Mouse (Mus musculus) spleen, postnatal 14 days (tissue): ENCODE results near the gene Snx3.

ENCODE experiments used
- DNase-seq, 2 experiments: peaks; one replicate each; pipeline ENCODE4 v3.0.0; 2021 to 2022; ENCODE audit warnings: low spot score in 2 of 2

Gene Snx3

DNA sequence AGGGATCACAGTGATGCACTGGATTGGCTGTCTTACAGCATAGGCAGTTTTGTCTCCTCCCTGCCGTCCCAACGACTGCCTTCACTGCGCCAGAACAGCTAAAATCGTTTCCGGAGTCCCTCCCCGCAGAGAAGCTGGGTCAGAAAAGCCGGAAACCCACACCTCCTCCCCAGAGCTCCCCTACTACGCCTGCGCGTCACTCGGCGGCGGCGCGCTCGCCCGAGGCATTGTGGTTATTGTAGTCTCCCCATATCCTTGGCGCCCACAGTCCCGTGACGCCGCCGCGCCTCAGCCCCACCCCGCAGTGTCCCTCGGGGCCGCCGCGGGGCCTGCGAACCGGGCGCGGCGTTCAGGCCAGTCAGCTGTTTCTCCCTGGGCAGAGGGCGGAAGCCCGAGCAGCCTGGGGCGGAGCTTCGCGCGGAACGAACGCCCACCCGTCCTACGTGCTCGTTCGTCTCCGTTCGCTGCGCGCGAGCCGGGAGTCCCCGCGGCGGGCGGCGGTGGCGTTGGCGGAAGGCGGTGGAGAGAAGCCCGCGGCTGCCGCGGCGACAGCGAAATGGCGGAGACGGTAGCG, at the start of gene Snx3:
Gene Snx3, plus strand, starts transcription at position 256 of the 574 bp plus-strand sequence.
- peak; percentile 93 to 95 for DNase-seq

DNA sequence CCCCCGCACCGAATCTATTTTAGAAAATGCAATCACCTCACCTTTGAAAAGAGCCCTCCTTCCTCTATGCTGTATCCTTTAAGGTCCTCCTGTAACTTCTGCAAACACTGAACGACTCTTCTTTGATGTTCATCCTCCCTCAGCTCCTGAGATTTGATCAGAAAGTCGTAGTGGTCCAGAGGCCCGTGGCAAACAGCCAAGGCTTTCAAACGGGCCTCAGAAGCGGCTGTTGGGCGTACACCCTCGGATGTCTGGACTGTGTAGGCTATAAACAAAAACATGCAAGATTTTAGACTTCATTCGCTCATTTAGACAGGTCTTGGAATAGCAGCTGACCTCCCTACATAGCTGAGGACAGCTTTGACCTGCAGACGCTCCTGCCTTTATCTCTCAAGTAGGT, 47.6 kb upstream of the Snx3 start:
- DNase-seq: no peak

DNA sequence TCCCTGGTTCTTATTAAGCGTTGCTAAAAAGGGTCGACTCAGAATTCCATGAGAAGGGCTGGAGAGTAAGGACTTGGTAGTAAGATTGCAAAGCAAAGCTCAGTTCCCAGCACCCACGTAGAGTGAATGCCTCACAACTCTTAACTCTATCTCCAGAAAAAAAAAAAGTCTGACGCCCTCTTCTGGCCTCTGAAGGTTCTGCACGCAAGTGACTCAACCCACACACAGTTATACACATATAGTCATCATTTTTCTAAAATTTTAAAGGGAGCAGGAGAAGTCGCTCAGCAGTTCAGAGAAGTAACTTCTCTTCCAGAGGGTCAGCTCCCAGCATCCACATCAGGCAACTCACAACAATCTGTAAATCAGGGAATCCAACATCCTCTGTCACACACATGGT, 47.1 kb upstream of the Snx3 start:
- no peak for DNase-seq

DNA sequence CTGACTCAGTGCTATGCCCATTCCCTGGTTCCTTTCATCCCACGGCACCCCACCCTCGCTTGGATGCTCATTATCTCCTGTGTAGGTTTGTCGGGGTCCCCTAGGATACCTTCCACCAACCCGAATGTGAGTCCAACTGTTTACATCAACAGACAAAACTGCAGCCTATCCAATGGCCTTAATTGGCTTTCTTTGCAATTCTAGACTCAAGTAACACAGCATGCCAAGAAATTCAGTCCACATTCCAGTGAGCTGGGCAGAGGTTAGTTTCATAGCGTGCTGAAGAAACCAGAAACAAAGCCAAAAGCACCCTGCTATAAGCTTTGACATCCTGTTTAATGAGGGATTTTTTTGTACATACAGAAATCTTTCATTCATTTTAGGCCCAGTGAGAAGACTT, 45.8 kb upstream of the Snx3 start:
- no peak for DNase-seq

DNA sequence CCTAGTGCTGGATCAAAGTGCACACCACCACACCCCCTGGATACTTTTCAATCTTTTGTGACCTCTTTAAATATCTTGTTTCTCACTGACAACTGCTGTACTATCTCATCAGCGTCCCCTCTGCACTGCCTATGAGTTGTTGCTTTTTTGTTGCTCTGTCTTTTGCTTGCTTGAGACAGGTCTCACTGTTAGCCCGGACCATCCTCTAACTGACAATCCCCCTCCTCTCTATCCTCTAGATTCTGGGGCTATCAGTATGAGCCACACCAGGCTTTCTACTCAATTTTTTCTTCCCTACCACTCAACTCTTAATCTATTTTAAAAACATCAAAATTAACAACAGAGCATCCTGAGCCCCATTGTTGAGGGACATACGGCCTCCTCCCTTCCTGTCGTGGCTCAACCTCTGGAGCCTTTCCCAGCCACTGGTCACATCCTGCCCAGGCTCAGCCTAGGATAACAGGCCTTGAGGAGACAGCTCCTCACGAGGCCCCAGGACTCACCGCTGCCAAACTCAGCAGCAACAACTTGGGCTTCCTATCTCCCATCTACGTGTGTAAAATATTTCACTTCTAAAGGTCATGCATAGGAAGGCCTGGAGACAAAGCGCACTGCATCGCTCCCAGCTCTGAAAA, 44.2 kb upstream of the Snx3 start:
- DNase-seq: no peak

DNA sequence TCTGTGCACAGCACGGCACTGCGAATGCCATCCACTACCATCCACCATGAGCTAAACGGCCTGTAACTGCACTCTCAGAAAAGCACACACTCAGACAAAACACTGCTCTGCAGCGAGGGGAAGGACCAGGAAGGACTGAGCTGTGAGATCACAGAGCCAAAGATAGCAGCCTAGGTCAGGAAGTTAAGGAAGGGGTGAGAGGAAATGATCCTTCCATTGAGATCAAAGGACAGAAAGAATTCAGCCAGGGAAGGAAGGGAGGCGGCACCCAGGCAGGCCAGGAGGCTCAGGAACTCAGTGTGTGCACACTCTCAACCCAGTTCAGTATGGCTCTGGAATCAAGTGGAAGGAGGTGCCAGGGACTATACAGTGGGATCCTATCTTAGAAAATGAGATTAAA, 37.6 kb upstream of the Snx3 start:
- no peak for DNase-seq

DNA sequence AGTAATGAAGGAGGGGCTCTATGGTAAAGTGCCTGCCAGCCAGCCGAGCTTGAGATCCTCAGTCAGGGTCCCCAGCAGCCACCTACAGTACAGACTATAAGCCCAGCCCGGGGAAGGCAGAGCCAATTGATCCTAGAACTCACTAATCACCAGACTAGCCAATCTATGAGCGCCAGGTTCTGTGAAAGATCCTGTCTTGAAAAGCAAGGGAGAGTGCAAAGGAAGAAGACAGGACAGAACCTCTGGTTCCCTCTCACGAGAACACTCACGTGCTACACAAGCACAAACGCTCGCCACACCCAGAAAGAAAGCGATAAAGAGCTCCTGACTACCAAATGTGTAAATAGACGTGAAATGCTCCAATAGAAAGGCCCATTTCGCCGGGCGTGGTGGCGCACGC, 37.0 kb upstream of the Snx3 start:
- DNase-seq: no peak

DNA sequence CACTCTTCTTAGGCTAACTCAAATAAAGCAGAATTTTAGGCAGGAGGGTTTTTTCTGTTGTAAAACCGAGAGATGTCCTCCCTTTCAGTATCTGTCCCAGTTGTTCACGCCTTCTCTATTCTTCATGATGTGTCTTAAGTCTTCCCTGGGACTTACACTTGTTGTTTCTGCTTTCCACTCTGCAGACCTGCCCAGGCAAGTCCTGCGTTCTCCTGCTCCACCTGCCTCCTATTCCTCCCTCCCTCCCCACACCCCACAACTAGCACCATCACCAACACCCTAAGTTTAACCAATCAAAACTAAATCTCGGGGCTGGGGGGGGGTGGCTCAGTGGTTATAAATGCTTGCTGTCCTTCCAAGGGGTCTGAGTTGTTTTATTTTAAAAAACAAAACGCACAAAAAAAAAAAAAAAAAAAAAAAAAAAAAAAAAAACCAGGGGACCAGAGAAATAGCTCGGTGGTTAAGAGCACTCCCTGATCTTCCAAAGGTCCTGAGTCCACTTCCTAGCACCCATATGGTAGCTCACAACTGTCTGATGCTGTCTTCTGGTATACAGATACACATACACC, 26.8 kb upstream of the Snx3 start:
- no peak for DNase-seq

DNA sequence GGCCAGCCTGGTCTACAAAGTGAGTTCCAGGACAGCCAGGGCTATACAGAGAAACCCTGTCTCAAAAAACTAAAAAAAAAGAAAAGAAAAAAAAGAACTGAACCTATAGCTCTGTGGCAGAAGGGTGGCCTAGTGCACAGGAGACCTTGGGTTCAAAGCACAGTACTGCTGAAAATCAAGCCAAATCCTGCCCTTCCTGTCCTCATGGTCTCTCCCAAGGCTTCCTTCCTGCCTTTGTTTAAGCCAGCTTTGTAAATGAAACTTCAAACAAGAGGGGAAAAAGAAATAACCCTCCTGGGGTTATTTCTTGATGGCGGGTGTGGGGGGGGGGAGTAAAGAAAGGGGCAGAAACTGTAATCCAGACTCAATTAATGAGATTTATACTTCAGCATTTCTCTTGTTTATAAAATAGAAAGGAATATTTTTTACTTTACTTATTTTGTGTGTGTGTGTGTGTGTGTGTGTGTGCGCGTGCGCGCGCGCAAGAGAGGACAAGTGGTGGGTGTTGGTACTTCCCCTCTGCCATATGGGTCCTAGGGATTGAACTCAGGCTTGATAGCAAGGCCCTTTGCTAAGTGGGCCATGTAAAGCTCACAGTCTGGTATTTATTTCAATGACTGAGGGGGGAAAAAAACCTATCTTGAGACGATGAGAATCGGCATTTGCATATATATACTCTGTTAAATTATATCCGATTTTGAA, 24.9 kb upstream of the Snx3 start:
- no peak for DNase-seq

DNA sequence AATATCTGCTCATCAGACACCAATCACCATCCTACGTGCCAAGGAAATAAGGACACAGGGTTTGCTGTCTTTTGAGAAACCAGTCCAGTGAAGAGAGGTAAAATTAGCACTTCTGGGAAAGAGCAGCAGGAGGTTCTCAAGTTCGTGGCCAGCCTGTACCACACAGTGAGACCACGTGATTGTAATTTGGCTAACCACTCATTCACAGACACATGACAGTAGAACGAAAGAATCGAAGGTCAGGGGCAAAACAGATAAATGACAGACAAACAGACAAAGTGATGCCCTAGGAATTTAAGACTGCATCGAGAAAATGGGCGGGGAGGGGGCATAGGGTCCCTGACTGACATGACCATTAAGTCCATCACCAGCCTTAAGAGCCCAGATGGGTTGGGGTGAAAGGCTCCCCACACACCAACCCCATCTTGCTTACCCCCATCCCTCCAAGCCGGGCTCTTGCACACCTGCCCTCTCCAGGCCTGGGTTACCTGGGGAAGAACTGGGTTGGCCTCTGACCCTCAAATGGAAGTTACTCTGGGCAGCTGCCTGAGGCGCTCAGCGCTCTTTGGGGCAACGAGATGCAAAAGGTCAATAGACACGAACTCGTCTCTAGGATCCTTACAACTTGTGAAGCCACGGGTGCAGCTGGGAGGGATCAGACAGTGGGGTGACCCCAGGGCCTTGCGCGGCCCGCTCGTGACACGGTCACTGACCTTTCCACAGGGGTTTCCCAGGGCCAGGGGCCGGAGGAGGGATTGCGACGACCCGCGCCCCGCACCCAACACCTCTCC, 24.1 kb upstream of the Snx3 start:
- DNase-seq: no peak

DNA sequence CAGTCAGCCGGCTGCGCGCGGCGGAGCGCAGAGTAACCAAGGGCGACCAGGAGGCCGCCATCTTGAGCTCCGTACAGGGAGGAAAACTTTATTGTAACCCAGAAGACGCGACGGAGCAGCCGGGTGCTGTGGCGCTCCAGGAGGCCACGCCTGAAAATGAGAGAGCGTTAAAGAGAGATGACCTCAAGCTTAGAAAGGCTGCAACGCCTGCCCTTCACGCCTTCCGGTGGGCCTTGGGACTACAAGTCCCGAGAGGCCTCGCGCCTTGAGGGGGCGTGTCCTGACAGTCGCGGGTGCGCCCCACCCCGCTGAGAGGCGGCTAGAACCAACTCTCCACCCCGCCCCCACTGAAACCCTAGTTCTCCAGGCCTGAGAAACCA, 23.5 kb upstream of the Snx3 start, which contains the start of gene Afg1l:
Gene Afg1l, minus strand, starts transcription at position 225 of the 380 bp plus-strand sequence.
- DNase-seq: peak; percentile 90 to 95

DNA sequence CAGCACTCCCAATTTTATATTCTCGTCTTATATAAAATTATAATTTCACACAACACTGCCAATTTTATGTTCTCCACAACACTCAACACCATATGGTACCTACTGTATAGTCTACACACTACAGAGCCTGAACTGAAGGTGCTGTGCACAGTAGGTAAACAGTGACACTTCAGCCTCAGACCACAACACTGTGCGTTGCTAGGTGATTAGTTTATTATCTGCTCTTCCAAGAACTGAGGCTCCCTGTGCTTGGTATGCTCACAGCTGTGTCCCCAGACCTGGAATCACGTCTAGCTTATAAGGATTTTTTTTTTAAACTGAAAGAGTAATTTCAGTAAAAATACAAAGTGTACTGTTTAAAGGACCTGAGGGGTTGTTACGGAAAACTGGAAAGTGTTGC, 21.1 kb upstream of the Snx3 start:
- DNase-seq: no peak

DNA sequence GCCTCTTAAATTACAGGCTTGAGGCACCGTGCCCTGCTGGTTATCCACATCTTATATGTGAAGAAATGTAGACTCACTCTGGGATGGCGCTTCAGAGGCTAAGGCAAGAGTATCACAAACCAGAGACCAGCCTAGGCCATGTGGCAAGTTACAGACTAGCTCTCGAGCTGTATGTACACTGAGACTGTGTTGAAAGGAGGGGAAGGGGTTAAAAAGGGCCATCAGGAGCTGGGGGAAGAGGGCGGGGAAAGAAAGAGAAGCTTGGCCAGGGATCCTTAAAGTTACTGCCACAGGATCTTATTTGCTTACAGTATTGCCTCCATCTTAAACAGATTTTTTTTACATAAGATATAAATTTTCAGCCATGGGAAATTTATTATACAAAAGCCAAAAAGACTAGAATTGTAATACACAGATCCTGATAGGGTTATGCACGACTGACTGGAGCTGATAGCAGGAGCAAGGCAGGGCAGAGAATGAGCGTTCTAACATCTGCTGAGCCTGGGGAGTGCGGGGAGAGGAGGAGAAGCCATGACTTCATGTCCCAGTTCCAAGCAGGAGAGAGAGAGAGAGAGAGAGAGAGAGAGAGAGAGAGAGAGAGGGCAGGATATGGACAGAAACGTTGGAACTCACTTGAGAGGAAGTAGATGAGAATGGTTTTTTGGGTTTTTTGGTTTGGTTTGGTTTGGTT, 13.1 kb upstream of the Snx3 start:
- no peak for DNase-seq

DNA sequence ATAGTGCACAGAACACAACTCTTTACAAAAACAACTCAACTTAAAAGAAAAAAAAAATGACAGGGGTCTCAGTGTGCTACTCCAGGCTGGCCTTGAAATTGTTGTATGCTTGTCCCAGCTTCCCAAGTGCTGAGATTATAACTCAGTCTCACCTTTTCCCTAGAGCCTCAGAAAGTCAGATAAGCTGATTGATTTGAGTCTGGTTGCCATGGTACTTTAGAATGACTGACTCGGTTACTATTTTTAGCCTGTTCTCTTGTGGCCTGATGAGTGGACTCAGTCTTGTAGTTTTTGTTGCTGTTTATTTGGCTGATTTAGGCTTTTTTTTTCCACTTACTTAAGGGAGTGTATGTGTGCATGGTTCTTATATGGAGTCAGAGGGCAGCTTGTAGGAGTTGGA, 10.7 kb upstream of the Snx3 start:
- DNase-seq: no peak

DNA sequence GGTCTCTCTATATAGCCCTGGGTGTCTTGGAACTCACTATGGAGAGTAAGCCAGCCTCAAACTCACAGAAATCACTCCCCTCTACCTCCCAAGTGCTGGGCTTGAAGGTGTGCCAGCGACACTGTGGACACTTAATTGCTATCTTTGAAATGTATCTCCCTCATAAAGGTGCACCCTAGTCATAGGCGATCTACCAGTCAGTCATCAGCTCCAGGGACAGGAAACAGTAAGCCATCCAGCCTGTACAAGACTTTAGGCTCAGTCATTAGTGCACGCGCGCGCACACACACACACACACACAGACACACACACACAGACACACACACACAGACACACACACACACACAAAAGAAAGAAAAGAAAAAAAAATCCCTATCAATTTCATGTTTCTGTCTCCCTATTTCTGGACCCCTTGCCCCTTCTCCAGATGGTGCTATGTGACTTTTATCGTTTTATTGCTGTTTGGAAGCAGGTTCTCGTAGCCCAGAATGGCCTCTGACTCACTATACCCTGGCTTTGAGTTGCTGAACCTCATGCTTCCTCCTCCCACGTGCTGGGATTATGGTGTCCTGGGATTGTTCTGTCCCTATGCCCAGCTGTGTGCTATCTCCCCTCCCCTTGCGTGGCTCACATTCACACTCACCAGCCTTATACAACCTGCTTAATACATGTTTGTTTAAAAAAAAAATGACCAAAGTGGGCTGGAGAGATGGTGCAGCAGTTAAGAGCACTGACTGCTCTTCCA, 9.6 kb upstream of the Snx3 start:
- no peak for DNase-seq

DNA sequence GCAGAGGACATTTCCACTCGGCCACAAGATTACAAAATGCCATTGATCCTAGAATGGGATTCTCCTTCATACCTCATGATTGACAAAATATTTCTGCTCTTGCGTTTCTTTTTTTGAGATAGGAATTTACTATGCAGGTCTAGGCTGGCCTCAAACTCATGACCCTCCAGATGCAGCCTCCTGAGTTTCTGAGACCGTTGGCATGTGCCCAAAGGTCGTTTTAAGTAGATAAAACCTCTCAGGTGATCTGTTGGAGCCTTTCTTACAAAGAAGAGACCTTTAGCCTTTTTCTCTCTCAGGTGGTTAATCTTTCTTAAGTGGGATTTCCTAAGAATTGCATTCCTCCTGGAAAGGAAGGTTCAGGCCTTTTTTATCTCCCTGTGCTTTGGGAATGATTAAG, 8.8 kb upstream of the Snx3 start:
- no peak for DNase-seq

DNA sequence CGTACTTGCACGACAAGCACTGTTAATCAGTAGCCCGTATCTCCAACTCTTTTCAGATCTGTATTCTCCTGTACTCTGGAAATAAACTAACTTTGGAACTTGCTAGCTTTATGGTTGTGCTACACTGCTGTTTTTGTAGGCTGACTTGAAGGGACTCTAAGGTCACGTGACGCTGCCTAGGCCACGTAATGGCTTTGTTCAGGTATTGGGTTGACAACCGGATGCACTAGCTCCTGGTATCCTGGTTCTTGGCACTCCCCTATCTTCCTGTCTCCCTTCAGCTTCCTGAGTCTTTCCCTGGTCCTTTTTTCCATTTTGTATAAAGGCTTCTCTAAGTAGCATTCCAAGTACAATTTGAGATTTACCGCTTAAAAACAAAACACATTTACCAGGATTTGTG, 1.2 kb upstream of the Snx3 start:
- no peak for DNase-seq

DNA sequence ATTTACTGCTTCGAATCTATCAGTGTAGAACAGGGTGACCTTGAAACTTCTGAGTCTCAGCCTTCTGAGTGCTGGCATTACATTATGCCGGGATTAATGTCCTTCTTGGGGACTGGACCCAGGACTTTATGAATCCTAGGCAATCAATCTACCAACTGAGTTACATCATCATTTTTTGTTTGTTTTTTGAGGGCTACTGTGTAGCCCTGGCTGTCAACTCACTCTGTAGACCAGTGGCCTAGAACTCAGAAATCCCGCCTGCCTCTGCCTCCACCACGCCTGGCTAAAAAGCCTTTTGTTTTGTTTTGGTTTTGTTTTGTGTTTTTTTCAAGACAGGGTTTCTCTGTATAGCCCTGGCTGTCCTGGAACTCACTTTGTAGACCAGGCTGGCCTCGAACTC, 669 bp upstream of the Snx3 start:
- no peak for DNase-seq

DNA sequence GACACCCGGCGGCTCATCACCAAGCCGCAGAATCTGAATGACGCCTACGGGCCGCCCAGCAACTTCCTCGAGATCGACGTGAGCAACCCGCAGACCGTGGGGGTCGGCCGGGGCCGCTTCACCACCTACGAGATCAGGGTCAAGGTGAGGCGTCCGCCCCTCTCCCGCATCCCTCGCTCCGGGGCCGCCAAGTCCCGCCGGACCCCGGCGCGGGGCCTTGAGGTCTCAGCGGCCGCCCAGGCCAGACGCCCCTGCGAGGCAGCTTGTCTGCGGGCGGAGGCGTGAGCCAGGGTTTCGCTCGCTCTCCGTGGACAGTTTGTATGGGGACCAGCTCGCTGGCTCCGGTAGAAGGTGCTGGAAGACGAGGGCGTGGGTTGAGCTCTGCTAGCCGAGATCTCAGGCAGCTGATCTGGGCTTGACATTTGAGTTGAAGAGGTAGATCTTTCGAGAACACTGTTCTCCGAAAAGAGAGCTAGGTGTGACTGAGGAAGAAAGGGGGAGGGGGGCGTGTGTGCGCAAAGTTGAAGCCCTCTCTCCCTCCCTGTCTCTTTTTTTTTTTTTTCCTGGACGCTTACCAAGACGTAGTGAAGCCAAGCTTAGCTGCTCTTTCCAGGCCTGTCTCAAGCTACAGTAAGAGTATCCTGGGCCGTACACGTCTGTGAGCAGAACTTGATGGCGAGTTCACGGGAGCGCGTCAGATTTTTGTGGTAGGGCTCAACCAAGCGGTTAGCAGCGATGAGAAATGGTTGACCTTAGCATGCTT, 700 bp downstream of the Snx3 start:
- DNase-seq: peak; percentile 18 to 42

DNA sequence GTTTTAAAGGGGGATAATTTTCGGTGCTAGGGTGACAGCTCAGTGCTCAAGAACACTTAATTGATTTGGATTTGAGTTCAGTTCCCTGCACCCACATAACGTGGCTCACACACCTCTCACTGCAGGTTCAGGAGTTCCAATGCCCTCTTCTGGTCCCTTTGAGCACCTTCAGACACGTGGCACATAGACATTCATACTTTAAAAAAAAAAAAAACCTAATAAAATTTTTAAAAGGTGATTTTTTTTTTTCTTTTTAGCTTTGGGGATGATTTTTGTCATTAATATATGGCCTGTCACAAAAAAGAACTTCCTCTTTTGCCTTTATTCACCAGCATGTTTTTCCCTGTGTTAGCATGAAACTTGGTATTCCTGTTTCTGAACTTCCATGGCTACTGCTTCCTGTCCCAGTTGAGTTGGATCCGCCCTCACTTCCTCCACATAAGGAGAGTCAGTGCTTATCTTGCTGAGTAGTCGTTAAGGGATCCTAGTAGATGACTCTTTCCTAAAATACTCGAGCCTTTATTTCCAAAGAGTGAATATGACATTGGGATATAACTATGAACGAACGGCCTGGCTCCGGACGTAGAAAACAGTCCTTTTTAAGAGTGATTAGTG, 2.4 kb downstream of the Snx3 start:
- DNase-seq: no peak
